Mouse (Mus musculus): Measurements from ENCODE around the gene Frzb. TPM values are rescaled to one million over a fixed set of nuclear protein-coding genes. Genes with fewer than 3 reads are reported as not detected.

The Frzb gene
- polyA plus RNA-seq, 1 experiment from 2014 or later: 23.3 TPM

DNA sequence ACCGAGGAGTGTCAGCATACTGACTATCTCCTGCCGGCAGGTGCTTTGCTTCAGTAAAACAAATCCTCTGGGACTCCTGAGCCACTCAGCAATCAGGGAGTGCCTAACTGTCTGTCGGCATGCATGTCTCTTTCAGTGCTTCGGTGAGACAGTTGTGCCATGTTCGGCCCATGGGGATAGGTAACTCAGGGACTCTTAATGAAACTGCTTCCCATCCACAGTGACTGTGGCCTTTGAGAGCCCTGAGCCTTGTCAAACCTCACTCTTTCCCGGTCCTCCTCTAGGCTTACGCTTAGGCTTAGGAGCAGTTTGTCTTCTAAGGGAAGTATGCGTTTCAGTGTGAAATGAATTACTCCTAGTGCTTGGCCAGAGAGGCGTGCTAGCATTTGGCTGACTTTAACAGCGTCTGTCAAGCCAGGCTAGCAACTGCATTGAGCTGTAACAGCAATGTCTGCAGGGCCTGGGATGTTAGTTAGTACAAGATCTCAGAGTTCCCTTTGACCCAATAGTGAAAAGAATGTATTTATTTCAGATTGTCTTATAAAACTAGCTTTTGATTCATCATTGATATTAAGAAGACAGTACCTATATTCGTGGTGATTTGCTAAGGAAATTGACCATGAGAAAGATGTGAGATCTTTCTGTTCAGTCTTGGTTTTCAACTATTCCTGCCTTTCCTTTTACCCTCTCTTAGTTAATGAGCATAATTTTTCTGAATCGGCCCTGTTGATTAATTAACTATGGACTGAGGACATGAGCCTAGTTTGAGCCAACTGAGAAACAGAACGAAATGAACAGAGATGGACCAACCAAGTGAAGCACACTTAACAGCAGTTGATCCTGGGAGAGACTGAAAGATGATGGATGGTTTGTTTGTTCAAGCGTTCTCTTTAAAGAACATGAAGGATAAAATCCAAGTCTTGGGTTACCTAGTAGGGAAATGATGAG, 2.7 kb downstream of the Frzb start:
- ATAC-seq (ENCODE audit: low FRiP score): no peak
- peaks cover 12% of the 10 kb centered on the region for H3K27me3 ChIP-seq
- WGBS: 68% methylated on average over 14 of the region's 14 CpGs

DNA sequence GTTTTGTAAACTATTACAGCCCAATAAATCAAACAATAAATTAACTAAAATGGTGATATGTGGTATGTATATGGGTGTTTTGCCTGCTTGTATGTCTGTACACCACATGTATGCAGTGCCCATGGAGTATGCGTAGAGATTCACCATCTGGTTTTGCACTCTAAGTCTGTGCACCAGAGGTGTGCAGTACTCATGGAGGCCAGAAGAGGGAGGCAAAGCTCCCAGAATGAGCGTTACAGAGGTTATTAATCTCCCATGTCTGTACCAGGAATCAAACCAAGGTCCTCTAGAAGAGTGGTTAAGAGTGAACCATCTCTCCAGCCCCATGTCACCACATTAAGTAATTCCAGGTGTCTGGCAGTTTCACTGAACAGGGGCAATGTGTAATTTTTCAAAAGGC, 3.5 kb downstream of the Frzb start:
- Histone ChIP-seq H3K27me3 (peaks cover 12% of the 10 kb centered on the region), H3K9me3 (replicated peaks) (no peaks in the 10 kb centered on the region), H3K9ac (no peak overlapping the region), H3K4me3 (no peak overlapping the region), H3K4me2 (replicated peaks) (no peak overlapping the region), H3K4me1 (0 out of 2 replicates have a peak, but pooled peaks cover 6% of the 10 kb centered on the region), H3K27ac (no peak overlapping the region), H3K36me3 (no peaks in the 10 kb centered on the region)
- ATAC-seq (ENCODE audit: low FRiP score): no peak
- WGBS: 98% methylated on average over 2 of the region's 2 CpGs

More for the DNA sequence above, 2.7 kb downstream of the Frzb start:
- 0 out of 2 replicates have a peak, but pooled peaks cover 6% of the 10 kb centered on the region for H3K4me1 ChIP-seq
- H3K4me2 ChIP-seq (replicated peaks): peak overlapping the region; percentile 99
- no peak overlapping the region for H3K9ac ChIP-seq
- no peak overlapping the region for H3K27ac ChIP-seq
- no peaks in the 10 kb centered on the region for H3K36me3 ChIP-seq
- H3K4me3 ChIP-seq: peak overlapping the region; percentile 63
- H3K9me3 ChIP-seq (replicated peaks): no peaks in the 10 kb centered on the region

DNA sequence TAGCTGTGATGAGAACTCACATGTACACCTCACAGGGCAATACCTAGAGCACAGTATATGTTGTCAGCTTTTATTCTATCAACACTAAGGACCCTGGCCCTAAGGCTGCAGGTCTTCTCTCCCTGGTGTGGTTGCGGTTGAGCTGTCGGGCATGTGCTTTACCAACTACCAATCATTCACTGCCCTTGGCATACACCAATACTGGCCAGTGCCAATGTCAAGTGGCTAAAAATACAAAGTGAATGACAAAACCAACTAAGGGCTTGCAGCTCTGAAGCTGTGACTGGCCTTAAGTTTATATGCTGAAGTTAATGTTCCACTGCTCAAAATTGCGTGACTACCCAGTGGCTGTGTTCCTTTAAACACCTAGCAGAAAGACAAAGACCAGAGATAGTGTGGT, 6.0 kb downstream of the Frzb start:
- no peak overlapping the region for H3K4me2 ChIP-seq (replicated peaks)
- no peaks in the 10 kb centered on the region for H3K36me3 ChIP-seq
- WGBS: 90% methylated on average over 3 of the region's 3 CpGs
- no peak overlapping the region for H3K4me3 ChIP-seq
- H3K27me3 ChIP-seq: peaks cover 10% of the 10 kb centered on the region
- ATAC-seq (ENCODE audit: low FRiP score): no peak
- H3K9me3 ChIP-seq (replicated peaks): no peaks in the 10 kb centered on the region
- H3K4me1 ChIP-seq: peaks cover 8% of the 10 kb centered on the region
- no peak overlapping the region for H3K27ac ChIP-seq
- no peak overlapping the region for H3K9ac ChIP-seq

DNA sequence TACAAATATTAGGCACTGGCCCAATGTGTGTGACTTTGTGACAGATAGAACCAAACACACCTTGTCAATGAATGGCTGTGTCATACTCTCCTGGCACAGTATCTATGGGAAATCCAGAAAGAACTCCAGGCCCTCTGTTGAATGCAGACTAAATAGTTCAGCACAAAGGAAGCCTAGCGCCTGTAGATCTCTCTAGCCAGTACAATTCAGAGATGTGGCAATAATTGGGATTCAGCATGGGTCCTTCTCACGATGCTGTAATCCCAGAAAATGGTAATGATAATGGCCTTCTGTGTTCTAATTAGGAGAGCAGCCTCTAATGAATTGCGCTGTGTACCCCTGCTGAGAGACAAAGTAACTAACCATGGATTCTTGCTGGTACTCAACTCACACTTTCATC, 8.6 kb downstream of the Frzb start:
- 66% methylated on average over 3 of the region's 3 CpGs for WGBS
- Histone ChIP-seq H3K36me3 (no peaks in the 10 kb centered on the region), H3K9me3 (replicated peaks) (no peaks in the 10 kb centered on the region), H3K27ac (no peak overlapping the region), H3K9ac (no peak overlapping the region), H3K4me3 (no peak overlapping the region), H3K27me3 (no peaks in the 10 kb centered on the region), H3K4me2 (replicated peaks) (no peak overlapping the region), H3K4me1 (peaks cover 6% of the 10 kb centered on the region)
- peak; percentile 63 for ATAC-seq (ENCODE audit: low FRiP score)

DNA sequence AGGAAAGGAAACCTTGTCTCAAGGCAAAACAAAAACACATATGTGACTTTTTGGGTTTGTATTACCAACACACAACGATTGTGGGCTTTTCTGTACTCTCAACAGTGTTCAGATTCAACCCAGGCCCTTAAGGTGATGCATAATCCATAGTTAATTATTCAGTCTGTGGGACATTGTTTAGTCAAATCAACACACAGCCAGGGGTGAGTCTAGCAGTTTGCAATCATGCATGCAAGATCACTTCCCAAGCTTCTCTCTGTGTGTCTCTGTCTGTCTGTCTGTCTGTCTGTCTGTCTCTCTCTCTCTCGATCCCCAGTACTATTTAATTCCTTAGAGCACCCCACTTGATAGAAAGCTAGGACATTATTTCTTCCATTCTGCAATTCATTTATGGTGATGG, 10.0 kb downstream of the Frzb start:
- H3K4me2 ChIP-seq (replicated peaks): no peak overlapping the region
- peaks cover 6% of the 10 kb centered on the region for H3K4me1 ChIP-seq
- H3K9me3 ChIP-seq (replicated peaks): no peaks in the 10 kb centered on the region
- H3K27me3 ChIP-seq: no peaks in the 10 kb centered on the region
- H3K27ac ChIP-seq: no peak overlapping the region
- no peak overlapping the region for H3K9ac ChIP-seq
- no peaks in the 10 kb centered on the region for H3K36me3 ChIP-seq
- WGBS: 38% methylated on average over 2 of the region's 2 CpGs
- ATAC-seq (ENCODE audit: low FRiP score): peak; percentile 48; the same call in 1 of the 2 replicates
- H3K4me3 ChIP-seq: no peak overlapping the region

DNA sequence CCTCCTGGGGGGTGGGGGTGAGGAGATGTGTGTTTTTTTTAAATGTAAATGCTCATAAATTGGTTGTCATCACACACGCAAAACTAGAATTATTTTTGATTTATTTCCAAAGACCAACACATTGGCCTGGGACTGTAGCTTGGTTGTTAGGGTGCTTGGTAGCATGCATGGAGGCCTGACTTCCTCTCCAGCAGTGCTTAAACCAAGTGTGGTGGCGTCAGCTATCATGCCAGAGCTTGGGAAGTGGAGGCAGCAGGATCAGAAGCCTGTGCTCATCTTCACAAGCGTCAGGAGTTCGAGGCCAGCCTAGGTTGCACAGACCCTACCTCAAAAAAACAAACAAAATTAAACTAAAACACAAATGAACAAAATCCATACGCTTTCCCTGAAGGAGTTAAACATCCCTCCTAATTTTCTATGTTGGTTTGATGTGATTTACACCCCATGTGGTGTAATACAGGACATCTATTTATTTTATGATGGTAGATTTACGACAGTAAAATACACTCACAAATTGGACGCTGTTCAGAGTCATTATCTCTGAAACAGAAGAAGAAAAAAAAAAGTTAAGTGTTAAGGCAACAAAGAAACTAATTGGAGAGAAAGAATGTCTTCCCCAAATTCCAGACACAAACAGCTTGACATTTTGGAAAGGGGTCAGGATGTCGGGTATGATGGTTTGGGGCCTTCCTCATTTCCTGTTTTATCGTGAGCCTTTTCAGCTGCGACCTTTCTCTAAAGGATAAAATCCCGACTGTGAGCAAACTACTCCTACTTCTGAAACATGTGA, 12.4 kb downstream of the Frzb start:
- H3K4me1 ChIP-seq: peaks cover 6% of the 10 kb centered on the region
- WGBS: 78% methylated on average over 11 of the region's 11 CpGs
- H3K36me3 ChIP-seq: no peaks in the 10 kb centered on the region
- H3K4me3 ChIP-seq: no peak overlapping the region
- no peaks in the 10 kb centered on the region for H3K9me3 ChIP-seq (replicated peaks)
- no peak overlapping the region for H3K9ac ChIP-seq
- H3K27me3 ChIP-seq: no peaks in the 10 kb centered on the region
- H3K27ac ChIP-seq: no peak overlapping the region
- no peak overlapping the region for H3K4me2 ChIP-seq (replicated peaks)
- ATAC-seq (ENCODE audit: low FRiP score): no peak

DNA sequence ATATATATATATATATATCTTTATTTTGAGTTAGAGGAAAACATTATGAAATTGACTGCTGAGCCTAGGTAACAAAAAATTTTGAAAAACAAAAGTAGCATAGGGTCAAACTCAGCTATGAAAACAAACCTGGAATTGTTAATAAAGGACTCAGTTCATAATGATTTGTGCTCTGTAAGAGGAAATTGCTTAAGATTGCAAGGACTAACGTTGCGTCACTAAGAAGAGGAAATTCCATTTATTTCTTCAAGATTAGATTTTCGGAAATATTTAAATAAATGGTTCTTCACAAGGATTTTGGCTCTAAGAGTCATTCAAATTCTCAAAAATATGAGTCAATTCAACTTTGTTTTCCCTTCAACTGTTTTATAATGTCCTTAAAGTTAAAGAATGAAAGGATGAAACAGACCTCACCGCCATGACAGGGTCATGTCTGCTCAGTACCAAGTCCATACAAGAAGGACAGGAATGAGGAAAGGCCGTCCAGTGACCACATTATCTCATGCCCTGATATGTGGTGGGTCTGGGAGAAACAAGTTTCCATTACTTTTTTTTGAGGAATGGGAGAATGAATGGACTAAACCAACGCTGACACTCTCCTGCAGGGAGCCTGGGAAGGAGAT, 14.1 kb downstream of the Frzb start:
- no peak for ATAC-seq (ENCODE audit: low FRiP score)
- no peak overlapping the region for H3K27ac ChIP-seq

DNA sequence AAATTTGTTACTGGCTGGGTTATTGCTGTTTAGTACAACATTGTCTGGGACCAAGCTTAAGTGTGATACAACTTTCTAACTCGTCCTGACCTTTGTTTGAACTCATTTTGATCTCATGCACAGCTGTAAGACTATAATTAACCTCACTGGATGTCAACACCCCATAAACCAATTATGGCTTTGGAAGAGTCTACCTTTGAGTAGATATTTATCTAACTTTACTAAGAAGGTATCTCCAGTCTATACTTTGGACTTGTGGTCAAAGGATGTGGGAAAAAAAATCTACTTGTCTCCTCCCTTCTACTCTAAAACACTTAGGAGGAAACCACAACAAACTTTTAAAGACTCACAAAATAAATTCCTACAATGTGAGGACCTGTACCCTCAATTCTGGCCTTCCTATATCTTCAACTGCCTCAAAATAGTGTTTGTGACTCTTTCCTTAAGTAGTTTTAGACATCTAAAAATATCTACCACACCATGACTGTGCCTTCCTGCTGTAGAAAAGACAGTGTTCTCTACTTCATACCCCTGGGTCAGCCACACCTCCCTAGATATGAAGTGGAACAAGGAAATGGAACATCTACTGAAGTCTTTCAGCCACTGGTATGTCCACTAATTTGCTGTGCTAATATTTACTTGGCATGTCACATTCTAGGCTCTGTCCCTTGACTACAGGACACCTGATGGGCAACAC, 16.9 kb downstream of the Frzb start:
- no peaks in the 10 kb centered on the region for H3K4me1 ChIP-seq
- H3K27me3 ChIP-seq: no peaks in the 10 kb centered on the region
- H3K4me3 ChIP-seq: no peak overlapping the region
- no peak for ATAC-seq (ENCODE audit: low FRiP score)
- H3K36me3 ChIP-seq: no peaks in the 10 kb centered on the region
- no peak overlapping the region for H3K4me2 ChIP-seq (replicated peaks)
- H3K9ac ChIP-seq: no peak overlapping the region
- H3K9me3 ChIP-seq (replicated peaks): no peaks in the 10 kb centered on the region
- 69% methylated on average over 1 of the region's 1 CpGs for WGBS
- no peak overlapping the region for H3K27ac ChIP-seq

More for the DNA sequence above, 14.1 kb downstream of the Frzb start:
- Histone ChIP-seq H3K4me2 (replicated peaks) (no peak overlapping the region), H3K4me3 (no peak overlapping the region), H3K4me1 (peaks cover 6% of the 10 kb centered on the region), H3K9ac (no peak overlapping the region), H3K27me3 (no peaks in the 10 kb centered on the region), H3K9me3 (replicated peaks) (no peaks in the 10 kb centered on the region), H3K36me3 (no peaks in the 10 kb centered on the region)
- WGBS: 90% methylated on average over 6 of the region's 6 CpGs

DNA sequence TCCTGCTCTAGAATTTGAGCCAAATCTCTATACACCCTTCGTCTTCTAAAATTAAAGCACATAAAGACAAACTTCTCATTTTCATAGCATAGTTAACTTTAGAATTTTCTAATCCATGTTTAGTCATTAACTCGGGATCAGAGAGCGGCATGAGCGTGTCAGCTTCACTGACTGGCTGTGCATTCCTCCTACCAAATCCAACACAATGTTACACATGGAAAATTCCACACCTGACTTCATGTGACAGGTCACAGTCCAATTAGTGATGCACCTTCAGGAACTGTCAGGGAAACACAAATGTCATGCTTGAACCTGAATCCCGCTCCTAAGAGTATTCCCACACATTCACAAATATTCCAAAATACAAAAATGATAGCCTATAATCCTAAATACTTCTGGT, 24.3 kb downstream of the Frzb start:
- no peak for ATAC-seq (ENCODE audit: low FRiP score)
- Histone ChIP-seq H3K9ac (no peak overlapping the region), H3K27me3 (no peaks in the 10 kb centered on the region), H3K4me1 (no peaks in the 10 kb centered on the region), H3K9me3 (replicated peaks) (no peaks in the 10 kb centered on the region), H3K27ac (no peak overlapping the region), H3K36me3 (no peaks in the 10 kb centered on the region), H3K4me3 (no peak overlapping the region), H3K4me2 (replicated peaks) (no peak overlapping the region)
- 96% methylated on average over 5 of the region's 5 CpGs for WGBS

DNA sequence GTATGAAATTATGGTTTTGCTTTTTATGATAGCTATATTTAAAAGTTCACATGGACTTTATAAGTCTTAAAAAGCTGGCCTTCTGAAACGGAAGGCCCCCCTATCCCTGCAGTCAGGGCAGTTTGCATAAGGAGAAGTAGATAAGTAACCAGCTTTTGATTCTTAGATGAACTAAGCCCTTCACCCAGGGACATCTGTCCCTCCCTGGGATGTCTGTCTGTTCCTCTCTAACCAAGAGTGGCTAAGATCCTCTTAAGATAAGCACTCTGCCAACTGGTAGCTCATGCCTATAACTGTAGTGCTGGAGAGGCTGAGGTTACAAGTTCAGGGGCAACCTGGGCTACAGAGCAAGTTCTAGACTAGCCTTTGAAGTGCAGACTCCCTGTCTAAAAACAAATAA, 25.4 kb downstream of the Frzb start:
- no peak overlapping the region for H3K27ac ChIP-seq
- WGBS: 76% methylated on average over 1 of the region's 1 CpGs
- H3K4me3 ChIP-seq: no peak overlapping the region
- H3K27me3 ChIP-seq: no peaks in the 10 kb centered on the region
- H3K4me1 ChIP-seq: no peaks in the 10 kb centered on the region
- H3K4me2 ChIP-seq (replicated peaks): no peak overlapping the region
- H3K36me3 ChIP-seq: no peaks in the 10 kb centered on the region
- ATAC-seq (ENCODE audit: low FRiP score): no peak
- H3K9ac ChIP-seq: no peak overlapping the region
- no peaks in the 10 kb centered on the region for H3K9me3 ChIP-seq (replicated peaks)

DNA sequence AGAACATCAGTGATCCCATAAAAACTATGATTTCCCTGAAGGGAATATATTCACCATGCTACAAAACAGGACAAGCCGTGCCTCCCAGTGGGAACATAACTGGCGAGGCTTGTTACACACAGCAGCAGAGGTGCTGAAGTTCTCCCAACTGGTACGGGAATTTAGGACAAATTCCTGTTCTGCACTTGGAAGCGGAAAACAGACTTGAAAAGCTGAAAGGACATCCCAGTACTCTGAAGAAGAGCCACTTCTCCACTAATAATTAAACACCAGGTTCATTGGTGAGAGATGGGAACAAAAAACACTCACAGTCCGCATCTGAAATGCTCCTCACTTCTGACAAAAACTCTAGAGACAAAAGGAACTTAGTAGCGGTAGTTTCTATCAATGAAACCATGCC, 31.1 kb downstream of the Frzb start:
- Histone ChIP-seq H3K9ac (no peak overlapping the region), H3K4me1 (no peaks in the 10 kb centered on the region), H3K27ac (no peak overlapping the region), H3K9me3 (replicated peaks) (no peaks in the 10 kb centered on the region), H3K36me3 (no peaks in the 10 kb centered on the region), H3K4me2 (replicated peaks) (no peak overlapping the region), H3K27me3 (no peaks in the 10 kb centered on the region), H3K4me3 (no peak overlapping the region)
- 90% methylated on average over 6 of the region's 6 CpGs for WGBS
- no peak for ATAC-seq (ENCODE audit: low FRiP score)

DNA sequence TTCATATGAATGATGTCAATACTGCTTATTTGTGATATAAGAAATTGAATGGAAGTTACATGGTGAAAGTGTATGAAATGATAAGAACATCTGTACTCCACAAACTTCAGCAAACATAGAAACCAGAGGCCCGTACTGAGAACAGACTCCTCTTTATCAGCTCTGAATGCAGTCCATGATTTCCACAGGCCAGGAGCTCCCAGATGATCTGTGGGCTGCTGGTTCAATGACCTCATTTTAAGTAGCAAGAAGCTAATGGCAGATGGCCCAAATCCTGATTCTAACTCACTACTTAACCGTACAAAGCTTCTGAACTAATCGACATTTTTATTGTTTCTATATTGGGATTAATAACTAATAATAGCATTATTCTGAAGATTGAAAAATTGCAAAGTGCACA, 33.0 kb downstream of the Frzb start:
- Histone ChIP-seq H3K36me3 (no peaks in the 10 kb centered on the region), H3K4me3 (no peak overlapping the region), H3K27ac (no peak overlapping the region), H3K9ac (no peak overlapping the region), H3K4me1 (0 out of 2 replicates have a peak, but pooled peaks cover 2% of the 10 kb centered on the region), H3K4me2 (replicated peaks) (no peak overlapping the region), H3K27me3 (no peaks in the 10 kb centered on the region), H3K9me3 (replicated peaks) (no peaks in the 10 kb centered on the region)
- no peak for ATAC-seq (ENCODE audit: low FRiP score)
- 80% methylated on average over 3 of the region's 3 CpGs for WGBS

Data from hindbrain, embryonic 12.5 days (tissue).